Mouse (Mus musculus): ENCODE results near the gene Reg3a.
"Not testable (repeated sequence)": the region's sequence is repeated elsewhere in the genome, so short reads cannot be mapped to it uniquely, and the experiment has no call there.

Gene Reg3a

GRCm38 (mm10) chr6:78380409-78380808 lies at the start of gene Reg3a:
Gene Reg3a (plus strand): TSS chr6:78380709.
- DNase-seq, result no peak

GRCm38 (mm10) chr6:78331919-78332569 lies 48.5 kb upstream of the Reg3a start:
- no peak for DNase-seq

- DNase-seq, result no peak
These were observed 40.2 kb upstream of the Reg3a start for GRCm38 (mm10) chr6:78340296-78340695.

GRCm38 (mm10) chr6:78341689-78342088 lies 38.8 kb upstream of the Reg3a start:
- DNase-seq, result no peak

- no peak for DNase-seq
These were observed 18.4 kb upstream of the Reg3a start for GRCm38 (mm10) chr6:78361971-78362563.

- no peak for DNase-seq
These were observed 10.2 kb upstream of the Reg3a start, which contains the start of gene Reg3b for GRCm38 (mm10) chr6:78370357-78370756. Gene Reg3b (plus strand): TSS chr6:78370657.

GRCm38 (mm10) chr6:78378765-78379164 lies 1.7 kb upstream of the Reg3a start, which contains the start of gene Reg3d:
Gene Reg3d (minus strand): TSS chr6:78378865.
- DNase-seq, result no peak

- DNase-seq, result no peak
These were observed 5.1 kb downstream of the Reg3a start for GRCm38 (mm10) chr6:78385609-78386008.

- not testable (repeated sequence) for DNase-seq
These were observed 14.8 kb downstream of the Reg3a start, which contains the start of gene Reg2 for GRCm38 (mm10) chr6:78395323-78395722. Gene Reg2 (plus strand): TSS chr6:78395623.

- DNase-seq, result not testable (repeated sequence)
These were observed 41.9 kb downstream of the Reg3a start, which contains the start of gene Reg1 for GRCm38 (mm10) chr6:78422411-78422810. Gene Reg1 (plus strand): TSS chr6:78422711.

GRCm38 (mm10) chr6:78425497-78425896 lies 45.0 kb downstream of the Reg3a start:
- no peak for DNase-seq
